Mouse (Mus musculus): ENCODE data around the gene Disp2. TPM values are rescaled to one million over a fixed set of nuclear protein-coding genes. Genes with fewer than 3 reads are reported as not detected.

Disp2 gene
- polyA plus RNA-seq (2014; fragmentation: Nextera tagmentation; extraction: Ambion mirVana) = 2.1 and 2.8 TPM in 2 replicates

DNA sequence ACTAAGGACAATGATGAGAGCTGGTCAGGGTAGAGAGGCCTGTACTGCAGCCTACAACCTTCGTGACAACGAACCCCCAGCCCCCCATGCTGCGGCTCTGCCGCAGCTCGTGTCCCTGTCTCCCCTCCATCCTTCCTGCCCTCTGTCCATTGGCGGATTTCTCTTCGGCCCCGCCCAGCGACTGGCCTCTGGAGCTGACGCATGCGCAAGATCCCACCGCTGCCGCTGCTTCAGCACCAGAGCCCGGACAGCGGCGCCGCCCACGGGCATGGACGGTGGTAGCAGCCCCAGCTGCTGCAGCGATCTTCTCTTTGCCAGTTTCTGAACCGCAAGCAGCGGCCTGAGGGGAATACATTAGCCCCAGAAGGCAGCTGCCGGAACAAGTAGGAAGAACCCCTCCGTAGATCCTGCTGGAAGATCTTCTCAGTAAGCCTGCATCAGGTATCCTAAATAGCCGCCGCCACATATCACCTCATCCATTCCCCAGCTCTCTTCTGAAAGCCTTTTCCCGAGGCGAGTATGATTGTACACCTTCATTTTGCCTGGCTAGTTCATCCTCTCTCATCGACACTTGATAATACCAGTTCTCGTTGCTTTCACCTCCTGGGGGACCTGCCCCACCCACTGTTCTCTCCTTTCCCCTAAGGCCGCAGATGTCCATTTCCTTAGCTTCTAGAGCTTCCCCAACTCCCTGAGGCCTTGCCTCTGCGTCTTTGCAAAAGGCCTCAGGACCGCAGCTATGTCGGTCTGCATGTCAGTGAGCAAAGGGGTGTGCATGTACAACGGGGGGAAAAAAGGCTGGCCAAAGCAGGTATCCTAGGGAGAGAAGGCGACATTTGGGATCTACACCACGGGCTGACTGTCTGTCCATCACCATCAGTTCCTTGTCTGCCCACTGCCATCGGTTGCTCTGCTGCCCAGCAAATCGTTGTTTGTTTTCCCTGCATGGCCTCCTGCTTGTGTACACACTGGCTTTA is at the start of gene Disp2:
Gene Disp2, plus strand, starts transcription at position 216 of the 977 bp plus-strand sequence.
- Histone ChIP-seq H3K4me2 (replicated peaks; ENCODE audit: low read depth, low read length) (peak within 1 kb of the TSS; percentile 48), H3K9me3 (ENCODE audit: control insufficient read depth, low read depth, low read length) (no peaks in the 10 kb centered on the region), H3K4me1 (ENCODE audit: control insufficient read depth, insufficient read depth, low read length) (peaks cover 9% of the 10 kb centered on the region; the same call in 1 of the 2 replicates), H3K9ac (replicated peaks; ENCODE audit: low read depth, low read length) (peak within 1 kb of the TSS; percentile 1; the same call in 1 of the 2 replicates), H3K4me3 (ENCODE audit: low read depth, low read length) (peak within 1 kb of the TSS; percentile 27), H3K36me3 (ENCODE audit: control insufficient read depth, insufficient read depth, low read length) (no peaks in the 10 kb centered on the region), H3K27ac (ENCODE audit: low read length) (no peak within 1 kb of the TSS), H3K27me3 (ENCODE audit: control insufficient read depth, insufficient read depth, low read length) (no peaks in the 10 kb centered on the region)
- peak; percentile 86; the same call in 1 of the 2 replicates for ATAC-seq (ENCODE audit: insufficient number of reproducible peaks, insufficient read depth, low FRiP score, low read depth)
- whole genome bisulfite sequencing = 11% methylated on average over 39 of the region's 39 CpGs

DNA sequence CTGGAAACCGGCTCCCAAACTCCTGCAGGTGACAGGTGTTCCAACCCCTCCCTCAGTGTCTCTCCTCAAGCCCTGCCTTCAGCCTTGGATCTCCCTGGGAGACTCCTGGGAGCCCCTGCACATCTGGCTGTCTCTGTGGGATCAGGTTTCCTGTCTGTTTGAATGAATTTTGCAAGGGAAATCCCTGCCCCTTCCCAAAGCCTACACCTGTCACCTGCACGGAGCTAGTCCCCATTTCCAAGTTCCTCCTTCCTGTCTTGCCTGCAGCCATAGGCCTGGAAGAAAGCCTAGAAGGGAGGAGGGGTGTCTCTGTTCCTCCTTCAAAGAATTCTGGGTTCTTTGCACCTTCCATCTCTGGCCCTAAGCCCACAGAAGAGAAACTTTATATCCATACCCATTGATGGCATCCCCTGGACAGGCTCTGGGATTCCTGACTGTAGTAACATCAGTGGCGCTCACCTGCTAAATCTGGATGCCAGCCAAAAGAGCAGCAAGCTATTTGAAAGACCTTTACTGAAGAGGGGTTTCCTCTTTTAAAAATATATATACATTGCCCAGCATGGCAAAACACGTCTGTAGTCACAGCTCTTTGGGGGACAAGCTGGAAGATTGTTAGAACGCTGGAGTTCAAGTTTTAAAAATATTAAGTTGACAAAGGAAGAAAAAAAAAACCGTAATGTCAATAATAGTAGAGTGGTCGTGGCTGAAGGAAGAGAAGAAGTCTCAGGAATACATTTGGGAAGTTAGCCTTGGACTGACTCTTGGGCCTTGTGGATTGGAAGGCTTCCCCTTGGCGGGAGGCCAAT is 49.5 kb upstream of the Disp2 start:
- 19% methylated on average over 8 of the region's 8 CpGs for WGBS
- Histone ChIP-seq H3K9me3 (ENCODE audit: control insufficient read depth, low read depth, low read length) (no peaks in the 10 kb centered on the region), H3K4me2 (replicated peaks; ENCODE audit: low read depth, low read length) (no peak overlapping the region), H3K27ac (ENCODE audit: low read length) (no peak overlapping the region), H3K9ac (replicated peaks; ENCODE audit: low read depth, low read length) (no peak overlapping the region), H3K27me3 (ENCODE audit: control insufficient read depth, insufficient read depth, low read length) (no peaks in the 10 kb centered on the region), H3K36me3 (ENCODE audit: control insufficient read depth, insufficient read depth, low read length) (no peaks in the 10 kb centered on the region), H3K4me3 (ENCODE audit: low read depth, low read length) (no peak overlapping the region), H3K4me1 (ENCODE audit: control insufficient read depth, insufficient read depth, low read length) (peaks cover 21% of the 10 kb centered on the region)
- no peak for ATAC-seq (ENCODE audit: insufficient number of reproducible peaks, insufficient read depth, low FRiP score, low read depth)

DNA sequence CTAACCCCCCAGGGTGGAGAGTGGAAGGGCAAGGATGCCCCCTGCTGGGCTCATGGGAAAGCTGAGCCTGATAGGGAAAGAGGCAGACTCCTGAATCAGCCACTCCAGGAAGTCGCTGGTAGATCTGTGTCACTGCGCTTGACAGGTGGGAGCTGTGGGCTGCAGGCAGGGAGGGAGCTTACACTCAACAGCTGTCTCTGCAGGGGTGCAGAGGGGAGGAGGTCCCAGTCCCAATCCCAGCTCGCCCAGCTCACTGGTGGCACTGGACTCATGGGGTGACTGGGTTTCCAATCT is 49.0 kb upstream of the Disp2 start:
- peak; percentile 19; the same call in 1 of the 2 replicates for ATAC-seq (ENCODE audit: insufficient number of reproducible peaks, insufficient read depth, low FRiP score, low read depth)
- no peaks in the 10 kb centered on the region for H3K36me3 ChIP-seq (ENCODE audit: control insufficient read depth, insufficient read depth, low read length)
- no peaks in the 10 kb centered on the region for H3K9me3 ChIP-seq (ENCODE audit: control insufficient read depth, low read depth, low read length)
- no peak overlapping the region for H3K9ac ChIP-seq (replicated peaks; ENCODE audit: low read depth, low read length)
- no peak overlapping the region for H3K4me2 ChIP-seq (replicated peaks; ENCODE audit: low read depth, low read length)
- peaks cover 21% of the 10 kb centered on the region for H3K4me1 ChIP-seq (ENCODE audit: control insufficient read depth, insufficient read depth, low read length)
- 10% methylated on average over 3 of the region's 3 CpGs for WGBS
- H3K27ac ChIP-seq (ENCODE audit: low read length) = no peak overlapping the region
- no peak overlapping the region for H3K4me3 ChIP-seq (ENCODE audit: low read depth, low read length)
- H3K27me3 ChIP-seq (ENCODE audit: control insufficient read depth, insufficient read depth, low read length) = no peaks in the 10 kb centered on the region

DNA sequence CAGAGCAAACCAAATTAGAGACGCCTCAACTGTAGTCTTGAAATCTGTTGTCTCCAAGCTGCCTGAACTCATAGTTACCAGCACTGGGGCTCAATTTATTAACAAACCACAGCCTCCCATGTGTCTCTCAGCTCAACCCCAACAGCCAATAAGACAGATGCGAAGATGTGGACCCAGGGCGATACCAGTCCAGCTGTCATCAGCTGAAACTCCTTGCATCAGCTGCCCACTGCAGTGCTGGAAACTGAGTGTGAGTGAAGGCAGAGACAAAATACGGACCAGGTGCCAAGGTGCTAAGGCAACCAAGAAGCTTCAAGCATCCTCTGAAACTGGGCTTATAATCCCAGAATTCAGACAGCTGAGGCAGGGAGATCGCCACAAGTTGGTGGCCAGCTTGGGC is 47.5 kb upstream of the Disp2 start:
- no peak overlapping the region for H3K27ac ChIP-seq (ENCODE audit: low read length)
- 82% methylated on average over 5 of the region's 5 CpGs for WGBS
- no peak overlapping the region for H3K9ac ChIP-seq (replicated peaks; ENCODE audit: low read depth, low read length)
- H3K27me3 ChIP-seq (ENCODE audit: control insufficient read depth, insufficient read depth, low read length) = no peaks in the 10 kb centered on the region
- H3K4me2 ChIP-seq (replicated peaks; ENCODE audit: low read depth, low read length) = no peak overlapping the region
- no peaks in the 10 kb centered on the region for H3K9me3 ChIP-seq (ENCODE audit: control insufficient read depth, low read depth, low read length)
- no peaks in the 10 kb centered on the region for H3K36me3 ChIP-seq (ENCODE audit: control insufficient read depth, insufficient read depth, low read length)
- no peak overlapping the region for H3K4me3 ChIP-seq (ENCODE audit: low read depth, low read length)
- H3K4me1 ChIP-seq (ENCODE audit: control insufficient read depth, insufficient read depth, low read length) = peaks cover 21% of the 10 kb centered on the region
- ATAC-seq (ENCODE audit: insufficient number of reproducible peaks, insufficient read depth, low FRiP score, low read depth) = no peak

DNA sequence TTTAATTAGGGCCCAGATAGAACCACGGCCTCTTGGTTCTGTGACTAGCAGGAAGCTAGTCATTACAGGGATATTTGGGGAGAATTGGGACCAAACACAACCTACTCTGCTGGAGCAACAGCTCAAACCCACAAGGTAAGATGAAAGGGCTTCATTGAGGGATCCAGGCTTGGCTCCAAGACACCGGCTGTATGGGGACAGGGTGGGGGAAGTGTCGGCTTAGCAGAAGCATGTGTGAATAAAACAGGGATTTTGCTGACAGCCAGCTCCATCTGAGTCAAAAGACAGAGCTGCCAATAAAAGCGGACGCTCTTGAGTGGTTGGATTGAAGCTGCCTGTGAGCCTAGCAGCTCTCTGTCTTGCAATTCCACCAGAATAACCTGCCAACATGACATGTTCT is 46.2 kb upstream of the Disp2 start:
- H3K36me3 ChIP-seq (ENCODE audit: control insufficient read depth, insufficient read depth, low read length) = no peaks in the 10 kb centered on the region
- H3K27ac ChIP-seq (ENCODE audit: low read length) = no peak overlapping the region
- no peaks in the 10 kb centered on the region for H3K9me3 ChIP-seq (ENCODE audit: control insufficient read depth, low read depth, low read length)
- no peak for ATAC-seq (ENCODE audit: insufficient number of reproducible peaks, insufficient read depth, low FRiP score, low read depth)
- no peak overlapping the region for H3K4me3 ChIP-seq (ENCODE audit: low read depth, low read length)
- H3K27me3 ChIP-seq (ENCODE audit: control insufficient read depth, insufficient read depth, low read length) = no peaks in the 10 kb centered on the region
- no peak overlapping the region for H3K9ac ChIP-seq (replicated peaks; ENCODE audit: low read depth, low read length)
- no peak overlapping the region for H3K4me2 ChIP-seq (replicated peaks; ENCODE audit: low read depth, low read length)
- H3K4me1 ChIP-seq (ENCODE audit: control insufficient read depth, insufficient read depth, low read length) = peaks cover 13% of the 10 kb centered on the region
- WGBS = 64% methylated on average over 5 of the region's 5 CpGs

DNA sequence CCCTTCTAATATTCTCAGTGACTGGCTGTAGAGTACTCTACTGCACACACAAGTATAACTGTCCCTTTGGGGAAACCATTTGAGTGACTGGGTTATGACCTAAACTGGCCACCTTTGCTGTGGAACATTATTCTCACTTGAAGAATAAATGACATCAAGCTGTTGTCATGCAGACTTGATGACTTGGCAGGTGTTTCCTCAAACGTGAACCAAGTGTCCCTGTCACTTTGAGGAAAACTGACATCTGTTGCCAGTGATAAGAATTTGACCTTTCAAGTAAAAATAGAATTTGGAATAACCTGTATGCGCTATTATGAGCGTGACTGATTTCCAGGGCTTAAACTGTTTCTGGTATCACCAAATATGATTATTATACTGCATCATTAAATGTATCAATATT is 39.2 kb upstream of the Disp2 start:
- ATAC-seq (ENCODE audit: insufficient number of reproducible peaks, insufficient read depth, low FRiP score, low read depth) = no peak
- WGBS = 60% methylated on average over 3 of the region's 3 CpGs
- Histone ChIP-seq H3K9me3 (ENCODE audit: control insufficient read depth, low read depth, low read length) (no peaks in the 10 kb centered on the region), H3K4me2 (replicated peaks; ENCODE audit: low read depth, low read length) (no peak overlapping the region), H3K27me3 (ENCODE audit: control insufficient read depth, insufficient read depth, low read length) (0 out of 2 replicates have a peak, but pooled peaks cover 2% of the 10 kb centered on the region), H3K9ac (replicated peaks; ENCODE audit: low read depth, low read length) (no peak overlapping the region), H3K4me3 (ENCODE audit: low read depth, low read length) (no peak overlapping the region), H3K36me3 (ENCODE audit: control insufficient read depth, insufficient read depth, low read length) (no peaks in the 10 kb centered on the region), H3K27ac (ENCODE audit: low read length) (no peak overlapping the region), H3K4me1 (ENCODE audit: control insufficient read depth, insufficient read depth, low read length) (peaks cover 3% of the 10 kb centered on the region; the same call in 1 of the 2 replicates)

DNA sequence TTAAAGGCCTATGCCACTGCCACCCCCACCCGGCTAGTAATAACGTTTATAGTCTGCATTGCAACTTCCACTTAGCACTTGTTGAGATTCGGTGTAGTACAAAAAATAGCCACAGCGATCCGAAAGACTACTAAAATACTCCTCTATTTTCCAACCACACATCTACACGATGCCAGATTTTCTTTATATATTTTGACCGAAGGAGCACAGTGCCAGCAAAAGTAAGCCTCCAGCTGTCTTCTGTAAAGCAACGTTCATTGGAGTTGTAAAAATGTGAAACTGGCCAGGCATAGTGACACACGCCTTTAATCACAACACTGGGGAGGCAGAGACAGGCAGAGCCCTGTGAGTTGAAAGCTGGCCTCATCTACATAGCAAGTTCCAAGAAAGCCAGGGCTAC is 38.3 kb upstream of the Disp2 start:
- H3K4me3 ChIP-seq (ENCODE audit: low read depth, low read length) = no peak overlapping the region
- H3K27me3 ChIP-seq (ENCODE audit: control insufficient read depth, insufficient read depth, low read length) = 0 out of 2 replicates have a peak, but pooled peaks cover 2% of the 10 kb centered on the region
- ATAC-seq (ENCODE audit: insufficient number of reproducible peaks, insufficient read depth, low FRiP score, low read depth) = no peak
- no peaks in the 10 kb centered on the region for H3K9me3 ChIP-seq (ENCODE audit: control insufficient read depth, low read depth, low read length)
- H3K36me3 ChIP-seq (ENCODE audit: control insufficient read depth, insufficient read depth, low read length) = no peaks in the 10 kb centered on the region
- 63% methylated on average over 9 of the region's 9 CpGs for WGBS
- peaks cover 3% of the 10 kb centered on the region; the same call in 1 of the 2 replicates for H3K4me1 ChIP-seq (ENCODE audit: control insufficient read depth, insufficient read depth, low read length)
- no peak overlapping the region for H3K27ac ChIP-seq (ENCODE audit: low read length)
- H3K4me2 ChIP-seq (replicated peaks; ENCODE audit: low read depth, low read length) = no peak overlapping the region
- H3K9ac ChIP-seq (replicated peaks; ENCODE audit: low read depth, low read length) = no peak overlapping the region

DNA sequence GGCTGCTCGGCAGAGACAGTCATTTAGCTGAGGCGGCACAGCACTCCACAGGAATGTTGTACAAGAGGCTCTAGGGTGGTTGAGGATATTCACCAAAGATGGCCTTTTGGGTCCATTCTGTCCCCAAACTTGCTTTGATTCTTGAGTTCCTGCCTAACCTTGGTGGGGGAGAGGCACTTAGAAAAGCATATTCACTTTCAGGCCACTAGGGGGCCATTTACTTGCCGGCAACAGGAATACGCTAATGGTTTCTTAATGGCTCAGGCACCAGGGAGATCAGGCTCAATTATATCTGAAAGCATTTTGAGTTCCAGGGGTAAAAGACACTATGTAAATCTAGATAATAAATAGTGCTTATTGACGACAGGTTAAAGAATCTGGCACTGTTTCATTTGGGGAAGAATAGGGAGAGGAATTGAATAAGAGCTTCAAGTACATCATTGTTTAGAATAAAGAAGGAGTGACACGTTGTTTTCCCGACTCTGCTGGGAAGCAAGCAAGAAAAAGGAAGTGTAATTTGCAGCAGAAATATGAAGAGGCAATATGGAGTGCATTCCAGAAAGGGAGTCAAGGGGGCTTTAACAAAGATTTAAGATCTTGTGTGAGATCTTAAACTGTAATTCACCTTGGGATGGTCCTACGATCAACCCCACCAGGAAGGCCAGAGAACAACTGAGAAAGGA is 36.1 kb upstream of the Disp2 start:
- H3K4me3 ChIP-seq (ENCODE audit: low read depth, low read length) = no peak overlapping the region
- H3K9me3 ChIP-seq (ENCODE audit: control insufficient read depth, low read depth, low read length) = no peaks in the 10 kb centered on the region
- H3K36me3 ChIP-seq (ENCODE audit: control insufficient read depth, insufficient read depth, low read length) = no peaks in the 10 kb centered on the region
- 26% methylated on average over 8 of the region's 8 CpGs for WGBS
- H3K27ac ChIP-seq (ENCODE audit: low read length) = no peak overlapping the region
- H3K27me3 ChIP-seq (ENCODE audit: control insufficient read depth, insufficient read depth, low read length) = 0 out of 2 replicates have a peak, but pooled peaks cover 2% of the 10 kb centered on the region
- ATAC-seq (ENCODE audit: insufficient number of reproducible peaks, insufficient read depth, low FRiP score, low read depth) = no peak
- no peak overlapping the region for H3K9ac ChIP-seq (replicated peaks; ENCODE audit: low read depth, low read length)
- H3K4me2 ChIP-seq (replicated peaks; ENCODE audit: low read depth, low read length) = no peak overlapping the region
- H3K4me1 ChIP-seq (ENCODE audit: control insufficient read depth, insufficient read depth, low read length) = peaks cover 14% of the 10 kb centered on the region

Data from stomach, embryonic 14.5 days (tissue).